Mouse (Mus musculus) neural tube, embryonic 14.5 days (tissue): Measurements from ENCODE around the gene Cntn1. TPM values are rescaled to one million over a fixed set of nuclear protein-coding genes. Genes with fewer than 3 reads are reported as not detected.

Source experiments
- ATAC-seq: fragments of 200-750 bp; cut with Nextera tagmentation; 2 replicates; pipeline ENCODE4 v1.8.0; 2017; ENCODE audit warnings: low read depth, mild to moderate bottlenecking, moderate TSS enrichment, moderate library complexity
- H3K27ac ChIP-seq: fragments of 300-500 bp; sonication (generic); 2 replicates; pipeline ENCODE4 v1.5.1; 2014; ENCODE audit warnings: low read depth, mild to moderate bottlenecking, control low read depth, low read length, moderate library complexity, mixed read lengths
- H3K27me3 ChIP-seq: fragments of 300-500 bp; sonication (generic); 2 replicates; pipeline ENCODE4 v1.6.1; 2014; ENCODE audit warnings: low read length; ENCODE audit not compliant: control insufficient read depth, insufficient read depth
- H3K36me3 ChIP-seq: fragments of 300-500 bp; sonication (generic); 2 replicates; pipeline ENCODE4 v1.6.1; 2014; ENCODE audit warnings: low read length, mixed read lengths; ENCODE audit not compliant: control insufficient read depth, insufficient read depth
- H3K4me1 ChIP-seq: fragments of 300-500 bp; sonication (generic); 2 replicates; pipeline ENCODE4 v1.6.1; 2014; ENCODE audit warnings: low read length; ENCODE audit not compliant: control insufficient read depth, insufficient read depth
- H3K4me2 ChIP-seq: fragments of 300-500 bp; sonication (generic); 2 replicates; pipeline ENCODE4 v1.6.1; 2014; ENCODE audit warnings: mild to moderate bottlenecking, low read depth, low read length, control low read depth
- H3K4me3 ChIP-seq: fragments of 300-500 bp; sonication (generic); 2 replicates; pipeline ENCODE4 v1.5.1; 2014; ENCODE audit warnings: low read depth, low read length, control low read depth, mixed read lengths
- H3K9ac ChIP-seq: fragments of 300-500 bp; sonication (generic); replicated peaks from 2 replicates; pipeline ENCODE4 v1.6.1; 2014; ENCODE audit warnings: low read depth, mild to moderate bottlenecking, control low read depth, low read length, mixed read lengths
- H3K9me3 ChIP-seq: fragments of 300-500 bp; sonication (generic); 2 replicates; pipeline ENCODE4 v1.6.1; 2016; ENCODE audit warnings: low read length; ENCODE audit not compliant: control insufficient read depth
- WGBS: fragments of 180-500 bp; shearing (Covaris S2); extraction: QIAGEN DNeasy Blood & Tissue Kit; methylation state at CpG from one replicate; pipeline ENCODE4 v1.1.7; 2014; 5-methylcytosine and 5-hydroxymethylcytosine counted together
- polyA plus RNA-seq: library from polyadenylated mRNA; unstranded; fragments of >200 nt; fragmentation: Nextera tagmentation; extraction: Ambion mirVana; gene quantifications from 2 replicates; pipeline ENCODE4 v1.2.1, GENCODE M21; 2014

The Cntn1 gene
- polyA plus RNA-seq, 1 experiment from 2014 or later, result 90.5 TPM

DNA sequence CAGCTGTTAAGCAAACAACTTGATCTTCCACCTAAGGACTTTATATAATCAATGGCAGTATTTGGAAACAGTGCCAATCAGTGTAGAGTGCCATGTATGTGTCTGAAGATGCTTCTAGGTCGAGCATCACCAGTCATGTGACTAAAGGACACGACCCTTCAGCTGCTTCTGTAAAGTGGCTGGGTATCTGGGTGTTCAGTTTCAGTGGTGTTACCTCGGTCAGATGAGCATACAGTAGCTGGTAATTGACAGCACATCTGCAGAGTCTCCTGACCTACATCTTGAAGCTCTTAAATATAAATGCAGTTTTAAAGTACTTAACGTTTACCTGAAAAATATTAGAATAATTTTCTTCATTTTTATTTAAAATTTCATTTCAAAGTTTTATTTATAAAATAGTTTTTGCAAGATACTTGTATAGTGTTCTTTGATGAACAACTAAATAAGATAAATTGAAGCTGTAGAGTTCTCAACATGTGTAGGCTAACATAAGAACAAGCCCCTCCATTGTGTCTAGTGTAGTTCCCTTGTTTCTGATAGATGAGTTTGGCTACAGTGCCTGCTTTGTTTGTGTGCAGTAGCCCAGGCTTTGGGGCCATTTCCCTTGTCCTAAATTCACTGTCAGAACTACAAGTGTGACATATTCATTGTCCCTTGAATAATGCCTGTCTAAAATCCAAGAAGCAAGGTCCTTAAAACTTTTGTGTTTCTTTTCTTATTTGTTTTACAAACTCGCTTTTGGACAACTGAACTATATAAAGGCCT lies 48.6 kb downstream of the Cntn1 start:
- no peaks in the 10 kb centered on the region for H3K4me1 ChIP-seq
- no peaks in the 10 kb centered on the region for H3K27me3 ChIP-seq
- no peaks in the 10 kb centered on the region for H3K36me3 ChIP-seq
- no peak overlapping the region for H3K9ac ChIP-seq
- H3K4me2 ChIP-seq, result no peak overlapping the region
- H3K9me3 ChIP-seq, result no peaks in the 10 kb centered on the region
- no peak for ATAC-seq
- H3K27ac ChIP-seq, result no peak overlapping the region
- H3K4me3 ChIP-seq, result no peak overlapping the region
- WGBS, result 38% methylated on average over 5 of the region's 5 CpGs

DNA sequence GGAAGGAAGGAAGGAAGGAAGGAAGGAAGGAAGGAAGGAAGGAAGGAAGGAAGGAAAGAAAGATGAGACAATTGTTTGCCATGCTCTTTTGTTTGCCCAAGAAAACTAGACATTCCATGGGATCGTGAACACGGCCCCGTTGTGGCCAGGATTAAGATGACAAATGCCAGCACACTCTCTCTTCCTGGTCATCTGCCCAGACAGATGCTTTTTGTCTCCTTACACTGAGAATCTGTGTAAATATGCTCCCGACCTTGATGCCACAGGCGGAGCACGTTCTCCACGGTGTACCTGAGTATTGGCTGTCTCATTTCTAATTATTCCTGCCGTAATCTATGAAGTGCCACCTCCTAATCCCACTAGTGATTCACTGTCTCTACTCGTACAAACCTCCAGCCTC lies 51.0 kb downstream of the Cntn1 start:
- H3K9me3 ChIP-seq, result no peaks in the 10 kb centered on the region
- H3K4me3 ChIP-seq, result no peak overlapping the region
- ATAC-seq, result no peak
- no peak overlapping the region for H3K9ac ChIP-seq
- no peaks in the 10 kb centered on the region for H3K4me1 ChIP-seq
- H3K27me3 ChIP-seq, result no peaks in the 10 kb centered on the region
- WGBS, result 76% methylated on average over 9 of the region's 9 CpGs
- no peak overlapping the region for H3K27ac ChIP-seq
- no peak overlapping the region for H3K4me2 ChIP-seq
- H3K36me3 ChIP-seq, result no peaks in the 10 kb centered on the region

DNA sequence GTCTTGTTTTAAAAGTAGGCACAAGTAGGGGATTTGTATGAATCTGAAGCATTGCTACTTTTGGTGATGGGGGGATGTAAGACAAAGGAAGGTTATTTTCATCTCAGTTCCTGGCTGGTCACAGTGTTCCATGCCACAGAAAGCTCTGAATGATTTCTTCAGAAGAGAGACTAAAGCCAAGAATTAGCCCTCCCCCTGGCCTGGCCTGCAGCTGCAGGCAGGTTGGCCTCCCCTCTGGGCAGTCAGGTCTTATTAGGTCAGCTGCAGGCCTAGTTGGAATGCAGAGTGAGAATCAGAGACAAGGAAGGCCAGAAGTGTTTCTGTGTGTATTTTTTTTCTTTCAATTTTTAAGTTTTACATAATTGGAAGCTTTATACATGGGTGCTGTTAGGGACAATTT lies 61.5 kb downstream of the Cntn1 start:
- Histone ChIP-seq H3K36me3 (no peaks in the 10 kb centered on the region), H3K4me3 (no peak overlapping the region), H3K9me3 (no peaks in the 10 kb centered on the region), H3K27me3 (no peaks in the 10 kb centered on the region), H3K27ac (no peak overlapping the region), H3K4me2 (no peak overlapping the region), H3K9ac (no peak overlapping the region), H3K4me1 (no peaks in the 10 kb centered on the region)
- no peak for ATAC-seq

DNA sequence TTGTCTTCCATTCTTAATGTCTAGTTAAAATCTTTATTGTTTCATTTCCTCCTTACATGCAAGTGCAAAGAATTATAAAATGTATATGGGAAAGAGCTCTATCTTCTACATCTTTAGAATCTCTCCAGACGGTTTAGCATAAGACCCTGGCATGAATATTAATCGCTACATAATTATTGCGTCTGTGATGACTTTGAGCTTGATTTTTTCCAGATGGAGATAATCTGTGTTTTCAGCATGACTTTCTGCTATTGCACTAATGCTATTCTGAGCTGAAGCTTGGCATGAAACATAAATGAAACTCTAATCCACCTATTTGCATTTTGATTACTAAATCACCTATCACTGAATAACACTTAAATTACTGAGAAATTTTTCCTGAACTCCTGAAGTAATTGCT lies 82.0 kb downstream of the Cntn1 start:
- 76% methylated on average over 3 of the region's 3 CpGs for WGBS
- no peak overlapping the region for H3K4me3 ChIP-seq
- H3K9ac ChIP-seq, result no peak overlapping the region
- H3K4me1 ChIP-seq, result 0 out of 2 replicates have a peak, but pooled peaks cover 4% of the 10 kb centered on the region
- no peak for ATAC-seq
- H3K4me2 ChIP-seq, result no peak overlapping the region
- H3K9me3 ChIP-seq, result no peaks in the 10 kb centered on the region
- H3K36me3 ChIP-seq, result no peaks in the 10 kb centered on the region
- H3K27me3 ChIP-seq, result no peaks in the 10 kb centered on the region
- H3K27ac ChIP-seq, result no peak overlapping the region

DNA sequence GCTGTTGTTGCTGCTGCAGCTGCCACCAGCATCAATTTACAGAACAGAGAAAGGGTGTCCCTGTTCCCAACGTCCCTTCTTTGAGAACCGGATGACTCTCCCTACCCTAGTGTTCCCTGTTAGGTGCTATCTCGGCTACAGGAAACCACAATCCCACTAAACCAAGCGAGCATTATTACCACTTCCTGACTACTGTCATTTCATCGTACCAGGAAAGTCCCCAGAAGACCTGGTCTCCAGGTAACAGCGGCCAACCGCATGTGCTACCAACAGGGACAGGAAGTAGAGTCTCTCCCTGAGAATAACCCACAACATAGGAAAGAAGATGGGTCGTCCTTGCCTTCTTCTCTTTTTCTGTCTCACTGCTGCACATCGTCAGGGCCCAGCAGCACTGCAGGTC lies 83.3 kb downstream of the Cntn1 start:
- no peak overlapping the region for H3K4me3 ChIP-seq
- WGBS, result 78% methylated on average over 9 of the region's 9 CpGs
- no peaks in the 10 kb centered on the region for H3K9me3 ChIP-seq
- H3K36me3 ChIP-seq, result no peaks in the 10 kb centered on the region
- H3K9ac ChIP-seq, result no peak overlapping the region
- ATAC-seq, result no peak
- H3K27me3 ChIP-seq, result no peaks in the 10 kb centered on the region
- H3K4me1 ChIP-seq, result 0 out of 2 replicates have a peak, but pooled peaks cover 4% of the 10 kb centered on the region
- no peak overlapping the region for H3K4me2 ChIP-seq
- H3K27ac ChIP-seq, result no peak overlapping the region

DNA sequence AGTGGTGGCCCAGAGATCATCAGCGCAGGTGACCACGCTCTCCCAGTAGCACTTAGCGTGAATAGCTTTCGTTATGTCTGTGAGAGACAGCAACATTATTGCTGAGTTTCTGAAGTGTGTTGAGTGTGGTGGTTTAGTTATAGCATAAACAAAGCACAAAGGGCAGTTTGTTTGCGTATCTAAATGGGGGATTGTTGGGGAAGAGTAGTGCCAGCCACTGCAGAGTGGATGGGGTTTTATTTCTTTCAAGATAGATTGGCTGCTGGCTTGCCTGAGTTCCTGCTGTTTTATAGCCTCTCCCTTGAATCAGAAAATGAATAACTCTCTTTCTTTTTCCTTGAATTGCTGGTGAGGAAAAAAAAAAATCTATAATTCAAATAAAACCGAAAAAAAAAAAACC lies 86.1 kb downstream of the Cntn1 start:
- Histone ChIP-seq H3K4me3 (no peak overlapping the region), H3K27ac (peak overlapping the region; percentile 46; the same call in 1 of the 2 replicates), H3K9me3 (no peaks in the 10 kb centered on the region), H3K4me1 (0 out of 2 replicates have a peak, but pooled peaks cover 4% of the 10 kb centered on the region), H3K4me2 (no peak overlapping the region), H3K9ac (no peak overlapping the region), H3K27me3 (no peaks in the 10 kb centered on the region), H3K36me3 (no peaks in the 10 kb centered on the region)
- ATAC-seq, result peak; percentile 63
- WGBS, result 22% methylated on average over 6 of the region's 6 CpGs

DNA sequence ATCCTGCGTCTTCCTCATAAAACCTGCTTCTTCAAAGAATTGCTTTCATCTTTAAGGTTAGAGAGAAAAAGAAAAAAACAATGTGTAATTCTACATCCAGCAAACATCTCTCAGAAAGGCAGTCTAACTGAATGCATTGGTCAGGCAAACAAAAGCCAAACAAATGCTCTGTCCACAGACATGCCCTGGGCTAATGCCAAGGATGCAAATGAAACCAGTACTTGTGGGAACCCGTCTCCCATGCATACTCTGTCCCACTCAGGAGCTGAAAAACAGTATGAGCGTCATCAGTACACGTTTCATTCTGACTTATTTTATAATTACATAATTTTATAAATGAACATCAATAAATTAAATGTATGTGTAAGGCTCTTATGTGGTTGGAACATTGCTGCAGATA lies 91.0 kb downstream of the Cntn1 start:
- H3K9ac ChIP-seq, result no peak overlapping the region
- WGBS, result 61% methylated on average over 4 of the region's 4 CpGs
- H3K9me3 ChIP-seq, result no peaks in the 10 kb centered on the region
- H3K4me3 ChIP-seq, result no peak overlapping the region
- 0 out of 2 replicates have a peak, but pooled peaks cover 1% of the 10 kb centered on the region for H3K4me1 ChIP-seq
- ATAC-seq, result no peak
- no peaks in the 10 kb centered on the region for H3K27me3 ChIP-seq
- H3K4me2 ChIP-seq, result no peak overlapping the region
- no peak overlapping the region for H3K27ac ChIP-seq
- no peaks in the 10 kb centered on the region for H3K36me3 ChIP-seq

DNA sequence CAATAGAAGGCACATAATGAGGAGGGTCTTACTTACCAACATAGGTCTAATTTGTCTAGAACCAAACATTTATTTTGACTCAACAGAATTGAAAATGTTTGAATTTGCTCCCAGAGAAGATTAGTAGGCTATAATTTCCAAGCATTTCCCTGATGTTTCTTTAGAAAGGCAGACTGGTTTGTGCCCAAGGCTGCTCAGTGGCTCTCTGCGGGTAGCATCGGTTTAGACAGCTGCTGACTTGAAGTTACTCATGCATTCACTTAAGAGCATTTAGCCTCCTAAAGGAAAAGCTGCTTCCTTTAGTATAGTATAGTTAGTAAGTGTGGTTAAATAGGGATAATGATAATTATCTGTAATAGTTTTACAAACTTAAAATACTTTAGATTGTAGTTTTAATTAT lies 104.0 kb downstream of the Cntn1 start:
- no peaks in the 10 kb centered on the region for H3K27me3 ChIP-seq
- H3K36me3 ChIP-seq, result no peaks in the 10 kb centered on the region
- no peak overlapping the region for H3K4me2 ChIP-seq
- H3K9me3 ChIP-seq, result no peaks in the 10 kb centered on the region
- 77% methylated on average over 2 of the region's 2 CpGs for WGBS
- ATAC-seq, result no peak
- 0 out of 2 replicates have a peak, but pooled peaks cover 2% of the 10 kb centered on the region for H3K4me1 ChIP-seq
- no peak overlapping the region for H3K27ac ChIP-seq
- no peak overlapping the region for H3K4me3 ChIP-seq
- no peak overlapping the region for H3K9ac ChIP-seq

DNA sequence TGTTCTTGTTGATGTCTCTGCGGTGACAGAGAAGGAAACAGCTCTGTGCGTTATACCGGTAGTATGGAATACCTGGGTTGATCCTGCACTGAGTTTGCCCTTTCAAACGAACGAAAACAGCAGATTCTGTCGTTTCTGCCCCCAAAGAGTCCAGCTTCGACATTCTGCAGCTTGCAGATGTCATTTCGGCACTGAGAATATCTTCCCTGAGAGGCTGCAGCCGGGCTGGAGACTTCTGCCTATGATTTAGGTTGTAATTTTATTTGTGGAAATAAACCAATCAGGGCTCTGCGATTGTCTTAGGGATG lies 109.8 kb downstream of the Cntn1 start:
- Histone ChIP-seq H3K4me3 (peak overlapping the region; percentile 38), H3K9ac (peak overlapping the region; percentile 62), H3K4me1 (0 out of 2 replicates have a peak, but pooled peaks cover 3% of the 10 kb centered on the region), H3K27me3 (no peaks in the 10 kb centered on the region), H3K9me3 (no peaks in the 10 kb centered on the region), H3K4me2 (peak overlapping the region; percentile 62), H3K27ac (peak overlapping the region; percentile 79), H3K36me3 (no peaks in the 10 kb centered on the region)
- 25% methylated on average over 10 of the region's 10 CpGs for WGBS
- ATAC-seq, result no peak
